Mouse (Mus musculus) small intestine, adult 2 months (tissue): ENCODE data around the gene Grk2. TPM values are rescaled to one million over a fixed set of nuclear protein-coding genes. Genes with fewer than 3 reads are reported as not detected.

Experiments
- H3K27ac ChIP-seq: fragments of 200-500 bp; 2 replicates; pipeline ENCODE4 v1.5.1; 2012; ENCODE audit warnings: low read depth, low read length, control low read depth, inconsistent platforms; ENCODE audit not compliant: insufficient read depth
- H3K27me3 ChIP-seq: fragments of 200-500 bp; 2 replicates; pipeline ENCODE4 v1.6.1; 2012; ENCODE audit warnings: mild to moderate bottlenecking, moderate library complexity, low read length, inconsistent platforms; ENCODE audit not compliant: control insufficient read depth, insufficient read depth
- H3K36me3 ChIP-seq: fragments of 200-500 bp; 2 replicates; pipeline ENCODE4 v1.6.1; 2012; ENCODE audit warnings: mild to moderate bottlenecking, low read length, control low read depth, inconsistent platforms; ENCODE audit not compliant: control insufficient read depth, insufficient read depth
- H3K4me1 ChIP-seq: fragments of 200-500 bp; 2 replicates; pipeline ENCODE4 v1.6.1; 2012; ENCODE audit warnings: low read length, inconsistent platforms, mixed read lengths; ENCODE audit not compliant: control insufficient read depth, insufficient read depth, insufficient read length
- H3K4me3 ChIP-seq: fragments of 200-500 bp; 2 replicates; pipeline ENCODE4 v1.5.1; 2012; ENCODE audit warnings: low read depth, mild to moderate bottlenecking, control low read depth, inconsistent platforms, low read length, moderate library complexity
- CTCF ChIP-seq: fragments of 200-500 bp; IDR thresholded peaks from 2 replicates; pipeline ENCODE4 v1.5.1; 2012; ENCODE audit warnings: low read depth, mild to moderate bottlenecking, control low read depth, inconsistent platforms, low read length, moderate library complexity, mixed read lengths; ENCODE audit not compliant: insufficient replicate concordance, insufficient read length; ENCODE audit errors: extremely low read depth
- POLR2A ChIP-seq: fragments of 200-500 bp; IDR thresholded peaks from 2 replicates; pipeline ENCODE4 v1.6.1; 2012; ENCODE audit warnings: low read depth, mild to moderate bottlenecking, control low read depth, inconsistent platforms, low read length, moderate library complexity
- WGBS: fragments of 180-500 bp; shearing (Covaris S2); methylation state at CpG from one replicate; pipeline ENCODE4 v1.1.7; 2018; 5-methylcytosine and 5-hydroxymethylcytosine counted together
- polyA plus RNA-seq: library from polyadenylated mRNA; depleted of rRNA; stranded (reverse); fragments of >200 nt; gene quantifications from 2 replicates; pipeline ENCODE4 v1.2.3, GENCODE M21; 2012

The Grk2 gene
- polyA plus RNA-seq, 1 experiment, result 128 TPM

GRCm38 (mm10) chr19:4331273-4331672 lies 25.3 kb upstream of the Grk2 start:
- Histone ChIP-seq H3K36me3 (peaks cover 35% of the 10 kb centered on the region), H3K27ac (peak overlapping the region; percentile 82), H3K4me3 (no peak overlapping the region), H3K4me1 (peaks cover 6% of the 10 kb centered on the region; the same call in 1 of the 2 replicates), H3K27me3 (no peaks in the 10 kb centered on the region)
- no peak for TF ChIP-seq POLR2A
- no peak for TF ChIP-seq CTCF
- WGBS, result 20% methylated on average over 3 of the region's 3 CpGs

- Histone ChIP-seq H3K27ac (peak overlapping the region; percentile 82), H3K4me1 (peaks cover 6% of the 10 kb centered on the region; the same call in 1 of the 2 replicates), H3K27me3 (no peaks in the 10 kb centered on the region), H3K4me3 (no peak overlapping the region), H3K36me3 (peaks cover 42% of the 10 kb centered on the region)
- no peak for TF ChIP-seq POLR2A
- no peak for TF ChIP-seq CTCF
- 18% methylated on average over 2 of the region's 2 CpGs for WGBS
Observed at GRCm38 (mm10) chr19:4330603-4331002, 24.6 kb upstream of the Grk2 start.

GRCm38 (mm10) chr19:4328737-4329304 lies 22.8 kb upstream of the Grk2 start:
- WGBS, result 92% methylated on average over 8 of the region's 8 CpGs
- Histone ChIP-seq H3K4me3 (no peak overlapping the region), H3K27ac (no peak overlapping the region), H3K36me3 (peaks cover 59% of the 10 kb centered on the region), H3K4me1 (peaks cover 6% of the 10 kb centered on the region; the same call in 1 of the 2 replicates), H3K27me3 (no peaks in the 10 kb centered on the region)
- TF ChIP-seq CTCF (no peak), POLR2A (no peak)

- H3K27ac ChIP-seq, result no peak overlapping the region
Observed at GRCm38 (mm10) chr19:4326881-4327280, 20.9 kb upstream of the Grk2 start.

GRCm38 (mm10) chr19:4326106-4326505 lies 20.1 kb upstream of the Grk2 start:
- WGBS, result 59% methylated on average over 3 of the region's 3 CpGs
- Histone ChIP-seq H3K4me1 (peaks cover 5% of the 10 kb centered on the region; the same call in 1 of the 2 replicates), H3K27ac (no peak overlapping the region), H3K36me3 (peaks cover 80% of the 10 kb centered on the region), H3K4me3 (no peak overlapping the region), H3K27me3 (no peaks in the 10 kb centered on the region)
- TF ChIP-seq CTCF, result no peak
- TF ChIP-seq POLR2A, result no peak

More at GRCm38 (mm10) chr19:4326881-4327280, 20.9 kb upstream of the Grk2 start:
- Histone ChIP-seq H3K4me3 (no peak overlapping the region), H3K4me1 (peaks cover 6% of the 10 kb centered on the region; the same call in 1 of the 2 replicates), H3K36me3 (peaks cover 74% of the 10 kb centered on the region), H3K27me3 (no peaks in the 10 kb centered on the region)
- 62% methylated on average over 1 of the region's 1 CpGs for WGBS
- no peak for TF ChIP-seq CTCF

- H3K36me3 ChIP-seq, result peaks cover 88% of the 10 kb centered on the region
- TF ChIP-seq POLR2A, result no peak
- no peak for TF ChIP-seq CTCF
- no peak overlapping the region for H3K4me3 ChIP-seq
- no peaks in the 10 kb centered on the region for H3K27me3 ChIP-seq
- no peaks in the 10 kb centered on the region for H3K4me1 ChIP-seq
- WGBS, result 81% methylated on average over 3 of the region's 3 CpGs
- H3K27ac ChIP-seq, result no peak overlapping the region
Observed at GRCm38 (mm10) chr19:4322134-4322533, 16.1 kb upstream of the Grk2 start.

- 92% methylated on average over 1 of the region's 1 CpGs for WGBS
- TF ChIP-seq CTCF (no peak), POLR2A (no peak)
- Histone ChIP-seq H3K4me1 (no peaks in the 10 kb centered on the region), H3K27ac (no peak overlapping the region), H3K4me3 (no peak overlapping the region), H3K36me3 (peaks cover 88% of the 10 kb centered on the region), H3K27me3 (no peaks in the 10 kb centered on the region)
Observed at GRCm38 (mm10) chr19:4321622-4322021, 15.6 kb upstream of the Grk2 start.
